Mouse (Mus musculus): Measurements from ENCODE around the gene Dok1. TPM values are rescaled to one million over a fixed set of nuclear protein-coding genes. Genes with fewer than 3 reads are reported as not detected.

Dok1 gene
- polyA plus RNA-seq (2015; fragmentation: Nextera tagmentation; extraction: Ambion mirVana), result 9.3 and 10.9 TPM in 2 replicates

- Histone ChIP-seq H3K4me2 (replicated peaks) (peak within 1 kb of the TSS; percentile 81), H3K9me3 (replicated peaks) (no peaks in the 10 kb centered on the region), H3K9ac (peak within 1 kb of the TSS; percentile 27), H3K27me3 (peaks cover 23% of the 10 kb centered on the region), H3K4me1 (peaks cover 54% of the 10 kb centered on the region), H3K36me3 (no peaks in the 10 kb centered on the region), H3K4me3 (replicated peaks) (peak within 1 kb of the TSS; percentile 60), H3K27ac (replicated peaks) (peak within 1 kb of the TSS; percentile 87)
- under 1% methylated on average over 51 of the region's 51 CpGs for WGBS
- ATAC-seq (ENCODE audit: insufficient number of reproducible peaks, low FRiP score, low TSS enrichment, low read depth), result peak; percentile 84
Measured at GRCm38 (mm10) chr6:83033249-83034185, at the start of gene Dok1, which contains the start of gene Loxl3. TSS of gene Dok1 (minus strand) at chr6:83033471. TSS of gene Loxl3 (plus strand) at chr6:83034173.

- Histone ChIP-seq H3K4me1 (peaks cover 20% of the 10 kb centered on the region), H3K27ac (replicated peaks) (no peak overlapping the region), H3K4me3 (replicated peaks) (no peak overlapping the region), H3K36me3 (peaks cover 27% of the 10 kb centered on the region), H3K9ac (no peak overlapping the region), H3K4me2 (replicated peaks) (no peak overlapping the region), H3K9me3 (replicated peaks) (no peaks in the 10 kb centered on the region), H3K27me3 (peaks cover 45% of the 10 kb centered on the region)
- 95% methylated on average over 5 of the region's 5 CpGs for WGBS
- ATAC-seq (ENCODE audit: insufficient number of reproducible peaks, low FRiP score, low TSS enrichment, low read depth), result no peak
Measured at GRCm38 (mm10) chr6:83080210-83080609, 46.9 kb upstream of the Dok1 start.

- peaks cover 44% of the 10 kb centered on the region for H3K27me3 ChIP-seq
- WGBS, result under 1% methylated on average over 46 of the region's 46 CpGs
- peak overlapping the region; percentile 94 for H3K27ac ChIP-seq (replicated peaks)
- H3K36me3 ChIP-seq, result peaks cover 27% of the 10 kb centered on the region
- H3K9ac ChIP-seq, result peak overlapping the region; percentile 66
- H3K4me3 ChIP-seq (replicated peaks), result peak overlapping the region; percentile 80
- peaks cover 20% of the 10 kb centered on the region for H3K4me1 ChIP-seq
- no peaks in the 10 kb centered on the region for H3K9me3 ChIP-seq (replicated peaks)
- ATAC-seq (ENCODE audit: insufficient number of reproducible peaks, low FRiP score, low TSS enrichment, low read depth), result peak; percentile 93
- peak overlapping the region; percentile 96 for H3K4me2 ChIP-seq (replicated peaks)
Measured at GRCm38 (mm10) chr6:83078324-83078858, 45.1 kb upstream of the Dok1 start.

- Histone ChIP-seq H3K36me3 (peaks cover 27% of the 10 kb centered on the region), H3K9me3 (replicated peaks) (no peaks in the 10 kb centered on the region), H3K4me2 (replicated peaks) (peak within 1 kb of the TSS; percentile 96), H3K9ac (peak within 1 kb of the TSS; percentile 69), H3K27ac (replicated peaks) (peak within 1 kb of the TSS; percentile 94), H3K27me3 (peaks cover 41% of the 10 kb centered on the region), H3K4me3 (replicated peaks) (peak within 1 kb of the TSS; percentile 80), H3K4me1 (peaks cover 20% of the 10 kb centered on the region)
- ATAC-seq (ENCODE audit: insufficient number of reproducible peaks, low FRiP score, low TSS enrichment, low read depth), result peak; percentile 75
- WGBS, result under 1% methylated on average over 54 of the region's 54 CpGs
Measured at GRCm38 (mm10) chr6:83077630-83078323, 44.5 kb upstream of the Dok1 start, which contains the start of gene Pcgf1. TSS of gene Pcgf1 (plus strand) at chr6:83077869.

- no peak for ATAC-seq (ENCODE audit: insufficient number of reproducible peaks, low FRiP score, low TSS enrichment, low read depth)
- Histone ChIP-seq H3K4me3 (replicated peaks) (no peak overlapping the region), H3K9ac (no peak overlapping the region), H3K36me3 (peaks cover 5% of the 10 kb centered on the region), H3K27ac (replicated peaks) (no peak overlapping the region), H3K9me3 (replicated peaks) (no peaks in the 10 kb centered on the region), H3K4me2 (replicated peaks) (no peak overlapping the region), H3K4me1 (peaks cover 35% of the 10 kb centered on the region), H3K27me3 (peaks cover 60% of the 10 kb centered on the region)
- 14% methylated on average over 2 of the region's 2 CpGs for WGBS
Measured at GRCm38 (mm10) chr6:83074979-83075378, 41.7 kb upstream of the Dok1 start.

GRCm38 (mm10) chr6:83071220-83071619 lies 37.9 kb upstream of the Dok1 start:
- Histone ChIP-seq H3K36me3 (no peaks in the 10 kb centered on the region), H3K4me1 (peaks cover 30% of the 10 kb centered on the region), H3K4me3 (replicated peaks) (peak overlapping the region; percentile 17), H3K27me3 (peaks cover 96% of the 10 kb centered on the region), H3K9ac (no peak overlapping the region), H3K27ac (replicated peaks) (no peak overlapping the region), H3K9me3 (replicated peaks) (no peaks in the 10 kb centered on the region), H3K4me2 (replicated peaks) (peak overlapping the region; percentile 26; the same call in 1 of the 2 replicates)
- WGBS, result 1% methylated on average over 20 of the region's 24 CpGs
- no peak for ATAC-seq (ENCODE audit: insufficient number of reproducible peaks, low FRiP score, low TSS enrichment, low read depth)

- Histone ChIP-seq H3K4me1 (peaks cover 30% of the 10 kb centered on the region), H3K4me3 (replicated peaks) (peak overlapping the region; percentile 26), H3K27me3 (peaks cover 96% of the 10 kb centered on the region), H3K4me2 (replicated peaks) (peak overlapping the region; percentile 35), H3K9ac (no peak overlapping the region), H3K36me3 (no peaks in the 10 kb centered on the region), H3K27ac (replicated peaks) (no peak overlapping the region), H3K9me3 (replicated peaks) (no peaks in the 10 kb centered on the region)
- 2% methylated on average over 57 of the region's 58 CpGs for WGBS
- no peak for ATAC-seq (ENCODE audit: insufficient number of reproducible peaks, low FRiP score, low TSS enrichment, low read depth)
Measured at GRCm38 (mm10) chr6:83070311-83071219, 37.3 kb upstream of the Dok1 start.

GRCm38 (mm10) chr6:83070247-83070310 lies 36.8 kb upstream of the Dok1 start, which contains the start of gene Tlx2:
TSS of gene Tlx2 (minus strand) at chr6:83070293.
- H3K9ac ChIP-seq, result no peak within 1 kb of the TSS
- H3K9me3 ChIP-seq (replicated peaks), result no peaks in the 10 kb centered on the region
- H3K4me2 ChIP-seq (replicated peaks), result peak within 1 kb of the TSS; percentile 35
- no peak for ATAC-seq (ENCODE audit: insufficient number of reproducible peaks, low FRiP score, low TSS enrichment, low read depth)
- H3K4me3 ChIP-seq (replicated peaks), result peak within 1 kb of the TSS; percentile 26
- H3K4me1 ChIP-seq, result peaks cover 30% of the 10 kb centered on the region
- H3K36me3 ChIP-seq, result no peaks in the 10 kb centered on the region
- H3K27me3 ChIP-seq, result peaks cover 96% of the 10 kb centered on the region
- H3K27ac ChIP-seq (replicated peaks), result no peak within 1 kb of the TSS
- 0% methylated on average over 10 of the region's 10 CpGs for WGBS

GRCm38 (mm10) chr6:83069488-83070246 lies 36.4 kb upstream of the Dok1 start:
- Histone ChIP-seq H3K4me3 (replicated peaks) (peak overlapping the region; percentile 26), H3K4me2 (replicated peaks) (peak overlapping the region; percentile 35), H3K9ac (no peak overlapping the region), H3K27ac (replicated peaks) (no peak overlapping the region), H3K9me3 (replicated peaks) (no peaks in the 10 kb centered on the region), H3K4me1 (peaks cover 30% of the 10 kb centered on the region), H3K36me3 (no peaks in the 10 kb centered on the region), H3K27me3 (peaks cover 98% of the 10 kb centered on the region)
- WGBS, result under 1% methylated on average over 69 of the region's 69 CpGs
- no peak; the same call in 1 of the 2 replicates for ATAC-seq (ENCODE audit: insufficient number of reproducible peaks, low FRiP score, low TSS enrichment, low read depth)

Data from embryonic facial prominence, embryonic 15.5 days (tissue).